Mouse (Mus musculus) embryonic facial prominence, embryonic 14.5 days (tissue): ENCODE measurements around the gene Tufm. TPM values are rescaled to one million over a fixed set of nuclear protein-coding genes. Genes with fewer than 3 reads are reported as not detected.

Experiments used
- ATAC-seq: fragments of 200-750 bp; cut with Nextera tagmentation; 2 replicates; pipeline ENCODE4 v1.8.0; 2017; ENCODE audit warnings: low read depth, moderate number of reproducible peaks, moderate TSS enrichment
- DNase-seq: peaks from one replicate; pipeline ENCODE4 v3.0.0-alpha.2; 2015; ENCODE audit warnings: low spot score
- H3K27ac ChIP-seq: fragments of 300-500 bp; sonication (generic); replicated peaks from 2 replicates; pipeline ENCODE4 v1.5.1; 2014; ENCODE audit warnings: low read depth, mild to moderate bottlenecking, low read length, moderate library complexity
- H3K27me3 ChIP-seq: fragments of 300-500 bp; sonication (generic); replicated peaks from 2 replicates; pipeline ENCODE4 v1.6.1; 2014; ENCODE audit warnings: low read length; ENCODE audit not compliant: control insufficient read depth, insufficient read depth
- H3K36me3 ChIP-seq: fragments of 300-500 bp; sonication (generic); 2 replicates; pipeline ENCODE4 v1.6.1; 2014; ENCODE audit warnings: low read length, mixed read lengths; ENCODE audit not compliant: control insufficient read depth, insufficient read depth
- H3K4me1 ChIP-seq: fragments of 300-500 bp; sonication (generic); 2 replicates; pipeline ENCODE4 v1.6.1; 2014; ENCODE audit warnings: antibody characterized with exemption, low read length; ENCODE audit not compliant: control insufficient read depth, insufficient read depth
- H3K4me2 ChIP-seq: fragments of 300-500 bp; sonication (generic); 2 replicates; pipeline ENCODE4 v1.6.1; 2014; ENCODE audit warnings: low read depth, mild to moderate bottlenecking, low read length, moderate library complexity, mixed read lengths
- H3K4me3 ChIP-seq: fragments of 300-500 bp; sonication (generic); 2 replicates; pipeline ENCODE4 v1.5.1; 2014; ENCODE audit warnings: low read depth, mild to moderate bottlenecking, low read length
- H3K9ac ChIP-seq: fragments of 300-500 bp; sonication (generic); 2 replicates; pipeline ENCODE4 v1.6.1; 2014; ENCODE audit warnings: low read depth, mild to moderate bottlenecking, low read length, moderate library complexity, mixed read lengths
- H3K9me3 ChIP-seq: fragments of 300-500 bp; sonication (generic); 2 replicates; pipeline ENCODE4 v1.6.1; 2016; ENCODE audit warnings: low read length; ENCODE audit not compliant: control insufficient read depth
- WGBS: fragments of 180-500 bp; shearing (Covaris S2); extraction: QIAGEN DNeasy Blood & Tissue Kit; methylation state at CpG from one replicate; pipeline ENCODE4 v1.1.7; 2014; 5-methylcytosine and 5-hydroxymethylcytosine counted together
- polyA plus RNA-seq: library from polyadenylated mRNA; unstranded; fragments of >200 nt; fragmentation: Nextera tagmentation; extraction: Ambion mirVana; gene quantifications from 2 replicates; pipeline ENCODE4 v1.2.1, GENCODE M21; 2014

Tufm gene
- 127 and 130 TPM in 2 replicates for polyA plus RNA-seq

- ATAC-seq: peak; percentile 95
- Histone ChIP-seq H3K9ac (peak within 1 kb of the TSS; percentile 71), H3K4me3 (peak within 1 kb of the TSS; percentile 63), H3K27me3 (no peaks in the 10 kb centered on the region), H3K9me3 (no peaks in the 10 kb centered on the region), H3K27ac (peak within 1 kb of the TSS; percentile 73), H3K36me3 (peaks cover 26% of the 10 kb centered on the region), H3K4me2 (peak within 1 kb of the TSS; percentile 96), H3K4me1 (peaks cover 6% of the 10 kb centered on the region; the same call in 1 of the 2 replicates)
- DNase-seq: peak; percentile 99
- WGBS: 0% methylated on average over 25 of the region's 32 CpGs
Observed at GRCm38 (mm10) chr7:126487052-126487483, at the start of gene Tufm. Tufm (plus strand) TSS chr7:126487361.

GRCm38 (mm10) chr7:126440134-126440533 lies 47.0 kb upstream of the Tufm start:
- DNase-seq (no peak), ATAC-seq (no peak)
- Histone ChIP-seq H3K9ac (no peak overlapping the region), H3K27ac (no peak overlapping the region), H3K4me1 (no peaks in the 10 kb centered on the region), H3K36me3 (peaks cover 38% of the 10 kb centered on the region), H3K4me3 (no peak overlapping the region), H3K4me2 (no peak overlapping the region), H3K9me3 (no peaks in the 10 kb centered on the region), H3K27me3 (no peaks in the 10 kb centered on the region)
- WGBS: 69% methylated on average over 9 of the region's 9 CpGs

GRCm38 (mm10) chr7:126443997-126444396 lies 43.2 kb upstream of the Tufm start:
- ATAC-seq: no peak
- Histone ChIP-seq H3K4me1 (no peaks in the 10 kb centered on the region), H3K9me3 (no peaks in the 10 kb centered on the region), H3K9ac (no peak overlapping the region), H3K27me3 (no peaks in the 10 kb centered on the region), H3K36me3 (peaks cover 61% of the 10 kb centered on the region), H3K27ac (no peak overlapping the region), H3K4me3 (no peak overlapping the region), H3K4me2 (no peak overlapping the region)
- no peak for DNase-seq
- 93% methylated on average over 10 of the region's 10 CpGs for WGBS

GRCm38 (mm10) chr7:126444536-126444935 lies 42.6 kb upstream of the Tufm start:
- no peak overlapping the region for H3K4me3 ChIP-seq
- ATAC-seq (no peak), DNase-seq (no peak)
- peaks cover 61% of the 10 kb centered on the region for H3K36me3 ChIP-seq
- H3K27ac ChIP-seq: no peak overlapping the region
- WGBS: 97% methylated on average over 9 of the region's 9 CpGs
- H3K4me1 ChIP-seq: no peaks in the 10 kb centered on the region
- no peak overlapping the region for H3K9ac ChIP-seq
- H3K9me3 ChIP-seq: no peaks in the 10 kb centered on the region
- H3K27me3 ChIP-seq: no peaks in the 10 kb centered on the region
- H3K4me2 ChIP-seq: no peak overlapping the region

- H3K4me3 ChIP-seq: no peak overlapping the region
- no peaks in the 10 kb centered on the region for H3K27me3 ChIP-seq
- H3K4me2 ChIP-seq: no peak overlapping the region
- H3K27ac ChIP-seq: no peak overlapping the region
- H3K36me3 ChIP-seq: peaks cover 57% of the 10 kb centered on the region
- no peak overlapping the region for H3K9ac ChIP-seq
- H3K9me3 ChIP-seq: no peaks in the 10 kb centered on the region
- DNase-seq (no peak), ATAC-seq (no peak)
- WGBS: 91% methylated on average over 15 of the region's 15 CpGs
- no peaks in the 10 kb centered on the region for H3K4me1 ChIP-seq
Observed at GRCm38 (mm10) chr7:126445104-126445815, 41.9 kb upstream of the Tufm start.

- ATAC-seq: no peak
- Histone ChIP-seq H3K4me2 (no peak overlapping the region), H3K4me3 (no peak overlapping the region), H3K27me3 (no peaks in the 10 kb centered on the region), H3K4me1 (no peaks in the 10 kb centered on the region), H3K36me3 (peaks cover 50% of the 10 kb centered on the region), H3K9me3 (no peaks in the 10 kb centered on the region), H3K9ac (no peak overlapping the region), H3K27ac (no peak overlapping the region)
- DNase-seq: no peak
- 92% methylated on average over 21 of the region's 21 CpGs for WGBS
Observed at GRCm38 (mm10) chr7:126446217-126446616, 40.9 kb upstream of the Tufm start.

GRCm38 (mm10) chr7:126448481-126448880 lies 38.7 kb upstream of the Tufm start:
- DNase-seq (no peak), ATAC-seq (no peak)
- 91% methylated on average over 19 of the region's 19 CpGs for WGBS
- Histone ChIP-seq H3K36me3 (peaks cover 40% of the 10 kb centered on the region), H3K4me3 (no peak overlapping the region), H3K27me3 (no peaks in the 10 kb centered on the region), H3K9ac (no peak overlapping the region), H3K9me3 (no peaks in the 10 kb centered on the region), H3K4me1 (no peaks in the 10 kb centered on the region), H3K4me2 (no peak overlapping the region), H3K27ac (no peak overlapping the region)

- no peak for ATAC-seq
- WGBS: 89% methylated on average over 18 of the region's 18 CpGs
Observed at GRCm38 (mm10) chr7:126449991-126450390, 37.2 kb upstream of the Tufm start.

GRCm38 (mm10) chr7:126450641-126451040 lies 36.5 kb upstream of the Tufm start:
- Histone ChIP-seq H3K27me3 (no peaks in the 10 kb centered on the region), H3K9ac (no peak overlapping the region), H3K4me2 (no peak overlapping the region), H3K27ac (no peak overlapping the region), H3K36me3 (peaks cover 24% of the 10 kb centered on the region), H3K9me3 (no peaks in the 10 kb centered on the region), H3K4me3 (no peak overlapping the region), H3K4me1 (no peaks in the 10 kb centered on the region)
- 89% methylated on average over 6 of the region's 6 CpGs for WGBS
- no peak for ATAC-seq
- DNase-seq: no peak

More at GRCm38 (mm10) chr7:126449991-126450390, 37.2 kb upstream of the Tufm start:
- no peak for DNase-seq
- Histone ChIP-seq H3K9me3 (no peaks in the 10 kb centered on the region), H3K36me3 (peaks cover 30% of the 10 kb centered on the region), H3K4me2 (no peak overlapping the region), H3K27ac (no peak overlapping the region), H3K9ac (no peak overlapping the region), H3K4me1 (no peaks in the 10 kb centered on the region), H3K27me3 (no peaks in the 10 kb centered on the region), H3K4me3 (no peak overlapping the region)
